Mouse (Mus musculus): ENCODE results near the gene Larp1.

The Larp1 gene

DNA sequence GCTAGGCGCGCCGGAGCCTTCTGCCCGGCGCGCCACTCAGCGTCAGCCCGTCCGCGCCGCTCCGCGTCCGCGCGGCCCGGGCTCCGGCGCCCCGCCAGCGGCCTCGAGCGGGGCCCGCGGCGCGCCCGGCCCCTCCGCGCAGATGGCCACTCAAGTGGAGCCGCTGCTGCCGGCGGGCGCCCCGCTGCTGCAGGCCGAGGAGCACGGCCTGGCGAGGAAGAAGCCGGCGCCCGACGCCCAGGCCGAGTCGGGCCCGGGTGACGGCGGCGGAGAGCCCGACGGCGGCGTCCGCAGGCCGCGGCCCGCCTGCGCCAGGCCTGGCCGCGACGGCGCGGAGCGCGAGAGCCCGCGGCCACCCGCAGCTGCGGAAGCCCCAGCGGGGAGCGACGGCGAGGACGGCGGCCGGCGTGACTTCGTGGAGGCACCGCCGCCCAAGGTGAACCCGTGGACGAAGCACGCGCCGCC is at the start of gene Larp1:
TSS of gene Larp1 (plus strand) at position 14 of the 465 bp plus-strand sequence.
- no peak for DNase-seq (ENCODE audit: low read depth, low spot score)

DNA sequence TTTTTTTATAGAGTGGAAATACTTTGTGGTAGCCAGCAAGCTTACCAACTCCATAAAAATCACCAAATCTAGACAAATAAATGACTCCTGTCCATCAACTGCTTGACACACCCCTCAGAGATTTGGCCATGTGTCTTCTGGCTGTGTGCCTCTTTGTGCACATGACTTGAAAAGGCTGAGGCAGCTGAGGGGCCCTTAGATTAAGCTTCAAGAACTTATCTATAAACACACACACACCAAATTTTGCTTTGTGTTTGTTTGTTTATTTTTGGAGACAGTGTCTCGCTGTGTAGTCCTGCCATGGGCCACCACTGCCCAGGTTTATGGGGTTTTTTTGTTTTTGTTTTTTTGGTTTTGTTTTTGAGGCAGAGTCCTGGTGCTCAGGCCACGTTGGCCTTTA is 48.9 kb upstream of the Larp1 start:
- DNase-seq (ENCODE audit: low read depth, low spot score) = no peak

DNA sequence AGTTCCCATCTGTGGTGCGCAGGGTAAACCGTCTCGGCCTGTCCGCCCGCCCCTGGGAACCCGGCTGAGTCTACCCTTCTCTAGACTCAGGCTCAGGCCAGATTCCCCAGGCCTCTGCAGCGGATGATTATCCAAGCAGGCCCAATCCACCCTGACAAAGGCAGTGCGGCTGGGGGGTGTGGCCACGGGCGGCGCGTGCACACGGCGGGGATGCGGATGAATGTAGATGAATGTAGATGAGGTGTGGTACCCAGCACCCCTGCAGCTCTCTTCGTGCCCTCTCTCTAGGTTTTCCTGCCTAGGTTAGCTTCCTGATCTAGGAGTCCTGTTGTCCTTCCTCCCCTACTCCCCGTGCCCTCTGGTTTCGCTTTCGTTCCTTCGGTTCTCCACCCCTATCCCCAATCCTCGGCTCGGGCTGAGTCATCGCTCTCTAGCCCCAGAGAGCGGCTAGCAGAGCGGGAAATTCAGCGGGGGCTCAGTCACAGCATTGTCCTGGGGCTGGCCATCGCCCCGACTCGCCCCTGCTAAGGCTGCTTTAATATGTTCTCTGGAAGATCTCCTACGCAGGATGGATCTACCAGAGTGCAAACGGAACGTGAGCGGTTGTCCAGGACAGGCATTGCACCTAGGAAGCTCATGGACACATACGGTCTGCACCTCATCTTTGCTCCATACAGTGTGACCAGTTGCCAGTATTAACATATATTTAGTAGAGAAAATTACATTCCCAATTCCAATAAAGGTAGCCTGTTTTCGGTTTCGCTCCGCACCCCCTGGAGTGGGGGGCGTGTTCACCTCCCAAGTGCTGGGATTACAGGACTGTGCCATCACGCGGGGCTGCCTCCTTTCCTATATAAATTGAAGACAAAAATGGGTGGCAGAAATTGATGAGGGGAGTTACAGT is 46.2 kb upstream of the Larp1 start:
- peak; percentile 82 for DNase-seq (ENCODE audit: low read depth, low spot score)

DNA sequence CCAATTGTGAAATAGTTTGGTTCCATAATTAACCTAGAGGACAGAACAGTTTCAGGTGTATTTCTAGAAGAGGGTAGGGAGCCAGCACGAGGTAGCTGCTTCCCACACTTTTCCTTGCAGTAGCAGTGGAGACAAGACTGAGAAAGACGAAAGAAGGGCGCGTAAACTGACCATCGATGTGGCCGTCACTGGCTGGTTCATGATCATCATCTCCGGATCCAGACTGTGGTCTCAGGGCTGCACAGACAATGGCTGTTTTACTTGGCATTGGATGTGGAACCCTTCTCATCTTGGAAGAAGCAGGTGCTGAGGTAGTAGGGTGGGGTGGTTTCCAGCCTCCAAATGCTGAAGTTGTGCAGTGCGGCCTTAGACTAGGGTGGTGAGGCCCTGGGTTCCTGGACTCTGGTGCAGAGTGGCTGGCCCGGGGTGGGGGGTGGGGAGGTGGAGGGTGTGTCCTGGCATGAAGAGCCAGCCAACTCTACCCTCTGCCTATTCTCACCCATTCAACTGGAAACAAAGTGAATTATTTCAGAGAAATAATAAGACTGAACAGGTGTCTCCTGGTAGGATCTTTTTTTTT is 45.5 kb upstream of the Larp1 start:
- no peak for DNase-seq (ENCODE audit: low read depth, low spot score)

DNA sequence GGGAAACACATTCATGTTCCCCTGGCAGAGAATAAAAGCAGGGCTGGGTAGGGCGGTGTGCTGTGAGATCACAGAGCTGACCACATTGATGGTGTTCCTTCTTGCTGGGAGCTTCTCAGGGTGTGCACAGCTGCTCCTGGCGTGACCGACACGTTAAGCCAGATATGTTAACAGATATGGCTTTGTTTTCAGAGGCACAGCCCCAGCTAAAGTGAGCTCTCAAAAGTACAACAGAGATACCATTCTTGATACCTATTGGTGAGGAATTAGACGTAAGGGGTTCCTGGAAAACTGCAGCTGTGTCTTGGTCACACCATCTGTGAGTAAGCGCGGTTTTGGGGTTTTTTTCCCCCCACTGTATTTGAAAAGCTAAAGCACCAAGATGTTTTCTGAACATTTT is 42.2 kb upstream of the Larp1 start:
- DNase-seq (ENCODE audit: low read depth, low spot score) = no peak

DNA sequence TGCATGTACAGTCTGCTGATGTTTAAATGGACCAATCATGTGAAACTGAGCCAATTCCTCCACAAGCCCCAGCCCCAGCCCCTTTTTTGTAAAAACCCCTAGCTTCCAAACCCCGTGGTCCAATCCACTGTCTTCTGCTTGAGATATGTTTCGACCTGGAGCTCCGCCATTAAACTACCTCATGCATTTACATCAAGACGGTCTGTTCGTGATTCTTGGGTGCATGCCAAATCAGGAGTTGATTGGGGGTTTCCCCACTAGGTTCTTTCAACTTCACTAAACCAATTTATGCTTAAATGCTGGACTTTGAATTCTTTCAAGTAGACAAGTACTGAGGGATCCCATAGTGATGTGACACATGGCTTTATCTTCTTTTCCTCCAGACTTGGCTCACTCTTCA is 40.6 kb upstream of the Larp1 start:
- DNase-seq (ENCODE audit: low read depth, low spot score) = no peak

DNA sequence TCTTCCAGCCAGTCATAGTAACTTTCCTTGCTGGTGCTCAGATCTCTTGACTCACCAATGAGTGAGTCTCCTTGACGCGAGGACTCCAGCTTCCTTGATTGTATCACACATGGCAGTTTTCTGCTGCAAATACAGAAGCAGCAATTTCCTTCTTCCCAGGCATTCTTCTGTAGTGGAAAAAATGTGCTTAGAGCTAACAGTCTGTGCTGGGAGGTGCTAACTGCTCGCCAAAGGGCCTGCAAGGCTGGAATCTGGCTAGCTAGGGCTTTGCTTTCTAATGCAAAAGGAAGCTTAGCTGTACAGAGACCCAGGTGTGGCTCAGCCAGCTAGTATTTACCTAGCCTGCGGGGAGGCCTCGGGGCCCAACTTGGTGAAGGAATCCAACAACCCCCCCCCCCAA is 38.3 kb upstream of the Larp1 start:
- no peak for DNase-seq (ENCODE audit: low read depth, low spot score)

DNA sequence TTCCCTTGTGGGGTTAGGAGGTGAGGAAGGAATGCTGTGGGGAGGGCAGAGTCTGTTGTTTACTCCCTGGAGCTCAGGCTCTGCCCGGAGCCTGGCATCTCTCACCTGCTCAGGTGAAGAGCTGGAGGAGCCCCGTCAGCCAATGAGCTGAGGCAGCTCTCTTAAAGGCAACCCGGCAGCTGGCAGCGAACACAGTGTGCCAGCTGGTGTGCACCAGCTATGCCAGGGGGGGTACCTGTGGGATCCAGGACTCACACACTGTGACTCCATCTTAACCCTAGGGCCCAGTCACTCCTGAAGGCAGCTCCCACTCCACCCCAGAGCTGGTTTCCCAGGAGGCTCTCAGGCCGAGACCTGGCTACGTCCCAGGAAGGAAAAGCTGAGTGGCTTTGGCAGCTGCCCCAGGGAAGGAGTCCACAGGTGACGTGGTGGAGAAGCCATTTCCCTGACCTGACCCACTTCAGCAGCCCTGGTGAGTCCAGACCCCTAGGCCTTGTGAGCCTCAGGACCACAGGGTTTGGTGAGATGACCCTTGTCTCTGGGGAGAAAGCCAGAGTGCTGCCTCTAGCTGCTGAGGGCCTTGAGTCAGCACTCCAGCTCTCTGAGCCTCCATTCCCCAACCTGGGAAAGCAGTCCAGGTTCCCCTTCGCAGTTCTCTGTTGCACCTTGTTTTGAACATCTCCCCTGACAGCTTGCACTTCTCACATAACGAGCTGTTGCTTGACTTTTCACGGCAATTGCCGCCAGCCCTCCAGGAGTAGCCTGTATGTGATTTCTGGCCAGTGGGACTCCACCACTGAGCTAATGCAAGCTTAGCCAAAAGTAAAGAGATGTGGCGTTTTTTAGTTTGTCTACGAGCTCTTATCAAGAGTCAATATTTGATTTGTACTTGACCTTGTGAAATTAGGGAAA is 35.6 kb upstream of the Larp1 start:
- DNase-seq (ENCODE audit: low read depth, low spot score) = no peak

DNA sequence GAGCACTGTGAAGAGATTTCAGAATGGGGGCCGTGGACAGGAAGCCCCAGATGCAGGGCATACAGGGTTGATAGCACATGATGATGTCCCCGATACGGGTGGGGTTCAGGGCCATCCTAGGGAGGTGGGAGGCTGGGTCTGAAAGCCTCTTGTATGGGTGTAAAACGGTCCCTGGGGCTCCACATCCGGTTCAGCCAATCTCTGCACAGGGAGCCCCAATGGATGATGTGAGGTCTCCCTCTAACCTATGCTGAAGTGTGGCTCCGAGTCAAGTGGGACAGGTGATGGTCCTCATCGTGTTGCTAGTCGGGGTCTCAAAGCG is 35.0 kb upstream of the Larp1 start:
- no peak for DNase-seq (ENCODE audit: low read depth, low spot score)

DNA sequence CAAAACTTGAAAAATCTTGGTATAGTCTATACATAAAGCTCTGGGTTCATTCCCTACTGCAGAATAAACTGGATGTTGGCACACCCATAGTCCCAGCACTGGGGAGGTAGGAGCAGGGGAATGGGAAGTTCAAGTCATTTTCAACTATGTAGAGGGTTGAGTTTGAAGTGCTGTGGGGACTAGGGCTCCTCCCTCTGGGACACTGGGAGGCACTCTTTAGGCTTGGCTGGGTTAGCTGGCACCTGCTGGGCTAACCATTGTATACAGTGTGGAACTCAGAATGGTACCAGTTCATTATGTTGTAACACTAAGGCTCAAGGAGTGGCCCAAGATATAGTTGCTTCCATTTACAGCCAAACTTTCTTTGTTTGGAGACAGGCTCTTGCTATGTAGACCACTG is 33.0 kb upstream of the Larp1 start:
- no peak for DNase-seq (ENCODE audit: low read depth, low spot score)

DNA sequence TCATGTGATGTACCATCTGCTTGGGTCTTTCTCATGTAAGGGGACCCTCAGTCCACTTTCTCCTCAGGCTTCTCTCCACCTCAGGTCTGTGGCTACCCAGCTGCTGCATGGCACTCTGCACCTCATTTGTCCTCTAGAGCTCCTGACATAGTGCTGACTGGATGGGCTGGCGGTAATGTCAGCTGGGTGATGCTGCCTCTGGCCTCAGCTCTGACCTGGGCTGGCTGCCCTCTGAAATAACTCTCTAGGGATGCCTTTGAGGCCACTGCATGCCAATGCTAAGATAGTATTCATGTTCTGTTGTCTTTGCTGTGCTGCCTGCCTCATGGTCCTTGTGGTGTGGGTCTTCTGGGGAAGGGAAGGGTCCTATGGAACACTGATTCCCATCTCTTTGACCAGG is 31.2 kb upstream of the Larp1 start:
- DNase-seq (ENCODE audit: low read depth, low spot score) = no peak

DNA sequence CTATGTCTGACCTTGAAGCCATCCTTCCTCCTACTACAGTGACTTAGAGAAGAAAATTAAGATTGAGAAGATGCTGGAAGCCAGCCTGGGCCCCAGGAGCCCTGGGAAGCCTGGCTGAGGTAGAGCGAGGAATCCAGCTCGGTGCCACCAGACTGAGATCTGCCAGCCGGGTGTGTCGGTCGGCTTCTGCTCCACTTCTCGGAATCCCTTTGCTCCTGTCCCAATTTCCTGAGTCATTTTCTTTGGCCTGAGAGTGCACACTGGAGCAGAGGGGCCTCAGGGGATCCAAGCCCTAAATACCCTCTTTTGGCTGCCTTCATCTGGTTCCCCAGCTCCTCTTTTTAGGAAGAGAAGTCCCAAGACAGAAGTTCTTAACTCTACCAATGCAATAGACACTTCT is 29.2 kb upstream of the Larp1 start:
- no peak for DNase-seq (ENCODE audit: low read depth, low spot score)

DNA sequence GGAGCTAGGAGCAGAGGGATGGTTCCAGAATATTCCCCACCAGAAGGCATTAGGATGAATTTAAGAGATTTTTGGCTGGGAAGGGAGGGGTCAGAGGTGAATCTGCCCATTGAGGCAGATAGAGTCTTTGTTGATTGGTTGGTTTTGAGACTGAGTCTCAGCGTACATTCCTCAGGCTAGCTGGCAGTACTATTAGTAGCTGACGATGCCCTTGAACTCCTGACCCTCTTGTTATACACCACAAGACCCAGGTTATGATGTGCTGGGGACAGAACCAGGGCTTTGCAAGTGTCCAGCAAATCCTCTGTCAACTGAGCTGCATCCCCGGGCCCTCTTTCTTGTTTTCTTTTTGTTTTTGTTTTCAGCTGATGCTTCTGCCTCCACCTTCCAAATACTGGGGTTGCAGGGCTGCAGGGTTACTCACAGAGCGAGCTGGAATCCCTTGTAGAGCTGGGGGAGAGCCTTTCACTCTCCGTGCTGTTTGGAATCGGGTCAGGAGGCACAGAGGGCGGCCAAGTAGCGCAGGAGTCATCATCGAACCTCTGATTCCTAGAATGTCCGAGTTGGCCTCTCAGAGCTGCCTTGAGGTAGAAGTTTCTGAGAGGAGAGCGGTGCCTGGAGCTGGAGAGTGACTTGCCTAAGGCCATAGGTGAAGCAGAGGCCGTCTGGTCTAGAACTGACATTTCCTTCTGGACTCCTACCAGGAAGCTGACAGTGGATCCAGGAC is 27.6 kb upstream of the Larp1 start:
- DNase-seq (ENCODE audit: low read depth, low spot score) = no peak

DNA sequence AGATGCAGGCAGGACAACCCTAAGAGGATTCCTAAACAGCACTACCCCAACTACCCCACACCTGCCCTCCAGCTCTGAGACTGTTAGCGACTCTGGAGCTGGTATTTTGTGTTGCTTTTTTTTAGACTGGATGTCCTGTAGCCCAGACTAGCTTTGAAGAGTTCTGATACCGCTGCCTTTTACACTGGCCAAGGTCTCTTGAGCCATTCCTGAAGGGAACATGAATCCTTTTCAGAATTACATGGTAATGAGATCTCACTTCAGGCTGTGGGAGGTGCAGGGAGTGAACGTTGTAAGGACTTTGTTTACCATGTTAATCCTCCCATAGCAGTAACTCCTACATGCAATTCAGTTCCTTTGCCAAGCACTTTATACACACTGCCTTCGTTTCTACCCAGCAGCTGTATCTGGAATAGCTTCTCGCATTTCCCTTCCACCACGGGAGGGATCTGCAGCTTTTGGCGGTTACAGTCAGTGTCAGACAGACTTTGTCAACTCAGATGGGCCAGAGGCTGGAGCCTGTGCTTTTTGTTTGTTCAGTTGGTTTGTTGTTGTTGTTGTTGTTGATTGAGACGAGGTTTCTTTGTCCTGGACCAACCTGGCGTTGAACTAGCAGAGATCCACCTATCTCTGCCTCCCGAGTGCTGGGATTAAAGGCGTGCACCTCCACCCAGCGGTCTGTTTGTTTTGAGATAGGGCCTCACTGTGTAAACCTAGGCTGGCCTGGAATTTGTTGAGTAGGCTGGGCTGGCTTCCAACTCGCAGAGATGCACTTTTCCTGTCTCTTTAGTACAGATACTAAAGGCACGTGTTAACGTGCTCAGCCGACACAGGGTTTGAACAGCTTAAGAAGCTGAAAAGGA is 25.2 kb upstream of the Larp1 start:
- no peak for DNase-seq (ENCODE audit: low read depth, low spot score)

DNA sequence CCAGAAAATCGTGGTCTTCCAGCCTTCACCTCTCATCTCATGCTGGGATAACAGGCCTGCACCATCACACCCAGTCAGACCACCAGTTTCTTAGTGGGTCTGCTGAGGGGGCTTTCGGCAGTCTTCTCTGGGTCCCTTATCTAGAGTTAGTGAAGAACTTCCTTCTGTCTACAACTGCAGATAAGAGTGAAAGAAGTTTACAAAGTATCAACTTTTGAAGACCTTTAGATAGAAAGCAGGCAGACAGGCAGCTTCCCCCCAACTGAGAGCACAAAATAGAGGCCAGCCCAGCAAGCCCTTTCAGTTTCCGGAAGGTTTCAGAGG is 24.6 kb upstream of the Larp1 start:
- no peak for DNase-seq (ENCODE audit: low read depth, low spot score)

DNA sequence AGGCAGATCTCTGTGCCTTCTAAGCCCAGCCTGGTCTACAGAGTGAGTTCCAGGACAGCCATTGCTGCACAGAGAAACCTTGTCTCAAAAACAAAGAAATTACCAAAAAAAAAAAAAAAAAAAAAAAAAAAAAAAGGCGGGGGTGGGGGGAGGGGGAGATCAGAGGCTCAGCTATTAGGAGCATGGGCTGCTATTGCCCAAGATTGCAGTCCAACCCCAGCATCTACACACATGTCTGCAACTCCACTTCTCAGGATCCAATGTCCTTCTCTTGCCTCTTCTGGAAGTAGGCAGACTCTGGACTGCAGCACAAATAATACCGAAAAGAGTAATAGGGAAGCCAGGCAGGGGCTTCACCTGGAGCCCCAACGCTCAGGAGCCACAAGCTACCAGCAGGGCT is 23.4 kb upstream of the Larp1 start:
- no peak for DNase-seq (ENCODE audit: low read depth, low spot score)

DNA sequence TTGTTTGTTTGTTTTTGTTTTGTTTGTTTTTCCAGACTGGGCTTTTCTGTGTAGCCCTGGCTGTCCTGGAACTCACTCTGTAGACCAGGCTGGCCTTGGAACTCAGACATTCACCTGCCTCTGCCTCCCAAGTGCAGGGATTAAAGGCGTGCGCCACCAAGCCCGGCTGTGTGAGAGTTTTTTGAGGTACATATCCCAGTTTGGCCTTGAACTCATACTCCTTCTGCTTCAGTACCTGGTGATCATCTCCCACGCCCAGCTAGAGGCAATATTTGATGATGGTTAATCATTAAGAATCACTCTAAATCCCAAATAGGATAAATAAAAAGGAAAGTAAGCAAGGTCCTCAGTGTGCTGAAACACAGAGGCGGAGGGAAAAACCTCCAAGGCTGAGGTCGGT is 22.8 kb upstream of the Larp1 start:
- no peak for DNase-seq (ENCODE audit: low read depth, low spot score)

DNA sequence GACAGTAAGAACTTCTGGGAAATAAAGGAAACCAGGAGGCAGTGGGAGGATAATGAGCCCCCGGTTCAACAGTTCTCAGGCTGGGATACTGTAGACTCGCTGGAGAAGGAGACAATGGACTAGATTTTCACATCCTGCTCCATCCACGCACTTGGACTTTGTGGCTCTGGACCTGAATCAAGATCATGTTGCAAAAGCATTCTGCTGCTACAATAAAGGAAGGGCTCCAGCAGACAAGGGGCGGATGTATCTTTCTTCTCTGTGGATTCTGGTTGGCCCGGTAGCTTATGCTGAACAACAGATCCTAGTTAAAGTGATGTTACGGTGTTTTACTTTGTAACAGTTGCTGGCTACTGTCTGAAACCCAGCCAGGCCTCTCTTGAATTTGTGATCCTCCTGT is 22.4 kb upstream of the Larp1 start:
- DNase-seq (ENCODE audit: low read depth, low spot score) = no peak

DNA sequence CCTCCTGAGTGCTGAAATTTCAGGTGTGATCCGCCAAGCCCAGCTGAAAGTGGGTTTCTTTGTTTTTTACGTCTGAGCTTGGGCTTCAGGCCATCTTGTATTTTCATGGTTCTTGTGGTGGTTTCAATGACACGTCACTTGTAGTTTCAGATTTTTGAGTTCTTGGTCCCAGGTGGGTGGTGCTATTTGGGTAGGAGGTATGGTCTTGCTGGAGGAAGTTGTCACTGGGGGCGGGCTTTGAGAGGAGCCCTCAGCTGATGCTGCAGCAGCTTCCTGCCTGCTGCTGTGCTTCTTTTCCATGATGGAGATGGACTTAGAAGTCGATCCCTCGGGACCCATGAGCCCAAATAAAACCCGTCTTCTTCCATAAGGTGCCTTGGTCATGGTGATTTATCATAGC is 22.0 kb upstream of the Larp1 start:
- no peak for DNase-seq (ENCODE audit: low read depth, low spot score)

DNA sequence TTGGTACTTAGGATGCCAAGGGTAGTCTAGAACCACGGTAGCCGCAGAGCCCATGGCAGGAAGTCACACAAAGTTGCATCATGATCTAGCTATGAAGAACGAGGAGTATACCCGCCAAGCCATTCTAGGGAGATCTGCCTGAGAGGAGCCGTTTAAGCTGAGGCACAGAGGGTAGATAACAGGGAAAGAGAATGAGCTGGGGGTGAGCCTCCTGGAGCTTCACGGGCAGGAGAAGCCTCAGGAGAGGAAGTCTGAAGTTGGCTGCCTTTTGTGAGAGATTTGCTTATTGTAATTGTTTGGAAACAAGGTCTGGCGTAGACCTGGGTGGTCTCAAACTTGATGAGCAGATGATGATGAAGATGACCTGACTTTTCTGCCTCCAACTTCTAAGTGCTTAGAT is 10.7 kb upstream of the Larp1 start:
- no peak for DNase-seq (ENCODE audit: low read depth, low spot score)

DNA sequence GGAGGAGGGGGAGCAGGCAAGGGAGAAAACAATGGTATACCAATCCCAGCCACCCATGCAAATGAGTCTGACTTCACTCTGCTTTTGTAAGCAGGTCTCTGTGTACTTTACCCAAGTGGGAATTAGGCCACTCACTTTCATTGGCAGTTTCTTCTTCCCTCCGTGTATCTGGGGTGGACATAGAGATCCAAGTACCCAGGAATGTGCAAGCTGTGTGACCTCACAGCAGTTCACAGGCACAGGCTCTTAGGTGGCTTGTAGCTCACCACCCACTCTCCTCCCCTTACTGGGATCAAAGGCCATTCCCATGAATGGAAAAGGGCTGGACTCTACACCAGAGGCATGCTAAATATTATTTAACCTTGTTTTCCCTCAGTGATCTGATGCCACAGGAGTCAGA is 10.0 kb upstream of the Larp1 start:
- DNase-seq (ENCODE audit: low read depth, low spot score) = no peak

Measured in CD4-positive, CD25-positive, alpha-beta regulatory T cell, adult 2 months (primary cell).